ENCODE assay signal across 8 mouse cellular contexts in the genomic region with DNA sequence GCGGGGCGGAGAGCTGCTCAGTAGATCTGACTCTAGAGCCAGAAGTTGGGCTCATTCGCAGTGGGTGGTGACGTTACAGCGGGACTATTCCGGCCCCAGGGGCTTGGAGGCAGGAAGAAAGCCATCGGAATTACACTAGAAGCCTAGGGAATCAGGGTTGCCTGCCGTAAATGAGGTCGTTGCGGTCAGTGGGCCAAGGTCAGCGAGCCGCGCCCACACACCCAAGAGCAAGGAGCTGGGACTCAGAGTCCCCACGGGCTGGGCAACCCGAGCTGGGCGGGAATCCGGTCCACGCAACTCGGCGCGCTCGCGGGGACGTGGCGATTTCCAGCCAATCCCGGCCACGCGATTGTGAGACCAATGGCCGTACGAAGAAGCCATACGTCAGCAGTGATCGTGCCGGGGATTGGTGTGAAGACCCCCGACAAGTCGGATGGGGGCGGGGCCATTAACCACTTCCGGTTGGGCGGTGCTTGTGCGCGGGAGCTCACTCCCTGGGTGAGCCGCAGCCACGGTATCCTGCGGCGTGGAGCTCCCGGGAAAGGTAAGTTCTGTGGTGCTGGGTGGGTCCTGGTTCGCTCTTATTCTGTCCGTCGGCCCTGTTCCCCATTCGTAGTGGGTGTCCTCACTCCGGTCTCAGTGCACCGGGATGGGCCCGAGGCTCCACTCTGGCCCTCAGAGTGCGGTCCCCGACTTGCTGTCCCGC. TPM values are rescaled to one million over a fixed set of nuclear protein-coding genes. Genes with fewer than 3 reads are reported as not detected.
DNase-seq lines count a peak whose midpoint lies in the region; ATAC-seq lines count a peak whose summit lies in the region.

A gene (plus strand): TSS at position 405 of the 706 bp plus-strand sequence.

- peak; percentile 99 for DNase-seq in T-cell, adult 2 months (ENCODE audit: low spot score)
- DNase-seq in cerebellum, postnatal 36 days: peak; percentile 99 to 100
- DNase-seq in frontal cortex, postnatal 36 days (ENCODE audit: low spot score in 2 of 2): peak; percentile 99
- peak; percentile 99 for DNase-seq in left cerebral cortex, adult 11 months (ENCODE audit: low spot score)
- peak; percentile 99 to 100 for DNase-seq in lung, postnatal 4 days
- peak; percentile 99 for DNase-seq in retina, postnatal 7 days (ENCODE audit: low read depth, low spot score)
- peak; percentile 98 for DNase-seq in urinary bladder, adult 2 months (ENCODE audit: low spot score)

- no peaks in the 10 kb centered on the region for H3K9me3 ChIP-seq in hindbrain, embryonic 15.5 days

- no peaks in the 10 kb centered on the region for H3K36me3 ChIP-seq in hindbrain, embryonic 15.5 days

- no peaks in the 10 kb centered on the region for H3K27me3 ChIP-seq in hindbrain, embryonic 15.5 days

- peak within 1 kb of the TSS; percentile 75 for H3K4me2 ChIP-seq in hindbrain, embryonic 15.5 days

- peak within 1 kb of the TSS; percentile 85 for H3K9ac ChIP-seq in hindbrain, embryonic 15.5 days

- peaks cover 17% of the 10 kb centered on the region for H3K4me1 ChIP-seq in hindbrain, embryonic 15.5 days (replicated peaks)

- under 1% methylated on average over 53 of the region's 55 CpGs for whole genome bisulfite sequencing in hindbrain, embryonic 15.5 days

- H3K27ac ChIP-seq in hindbrain, embryonic 15.5 days (replicated peaks): peak within 1 kb of the TSS; percentile 83

- ATAC-seq in hindbrain, embryonic 15.5 days (ENCODE audit: low FRiP score, low read depth): peak; percentile 100

- H3K4me3 ChIP-seq in hindbrain, embryonic 15.5 days: peak within 1 kb of the TSS; percentile 91

RNA-seq across cellular contexts. Expression of the gene that starts here (rescaled TPM):
- 164 TPM in 2 replicates for polyA plus RNA-seq in hindbrain, embryonic 15.5 days (2015; fragmentation: Nextera tagmentation; extraction: Ambion mirVana)
- 274 and 306 TPM in 2 replicates for polyA plus RNA-seq in urinary bladder, adult 2 months (2012; rRNA removed)

Comparison
In these comparisons a context has a peak if more than half of its experiments do, and no peak if none do; other contexts are left out.
1. Peak in every context shown above with its lines: DNase-seq, ATAC-seq, H3K4me3 ChIP-seq and H3K27ac ChIP-seq.